8 mouse cellular contexts compared by ENCODE assay signal in the genomic region with DNA sequence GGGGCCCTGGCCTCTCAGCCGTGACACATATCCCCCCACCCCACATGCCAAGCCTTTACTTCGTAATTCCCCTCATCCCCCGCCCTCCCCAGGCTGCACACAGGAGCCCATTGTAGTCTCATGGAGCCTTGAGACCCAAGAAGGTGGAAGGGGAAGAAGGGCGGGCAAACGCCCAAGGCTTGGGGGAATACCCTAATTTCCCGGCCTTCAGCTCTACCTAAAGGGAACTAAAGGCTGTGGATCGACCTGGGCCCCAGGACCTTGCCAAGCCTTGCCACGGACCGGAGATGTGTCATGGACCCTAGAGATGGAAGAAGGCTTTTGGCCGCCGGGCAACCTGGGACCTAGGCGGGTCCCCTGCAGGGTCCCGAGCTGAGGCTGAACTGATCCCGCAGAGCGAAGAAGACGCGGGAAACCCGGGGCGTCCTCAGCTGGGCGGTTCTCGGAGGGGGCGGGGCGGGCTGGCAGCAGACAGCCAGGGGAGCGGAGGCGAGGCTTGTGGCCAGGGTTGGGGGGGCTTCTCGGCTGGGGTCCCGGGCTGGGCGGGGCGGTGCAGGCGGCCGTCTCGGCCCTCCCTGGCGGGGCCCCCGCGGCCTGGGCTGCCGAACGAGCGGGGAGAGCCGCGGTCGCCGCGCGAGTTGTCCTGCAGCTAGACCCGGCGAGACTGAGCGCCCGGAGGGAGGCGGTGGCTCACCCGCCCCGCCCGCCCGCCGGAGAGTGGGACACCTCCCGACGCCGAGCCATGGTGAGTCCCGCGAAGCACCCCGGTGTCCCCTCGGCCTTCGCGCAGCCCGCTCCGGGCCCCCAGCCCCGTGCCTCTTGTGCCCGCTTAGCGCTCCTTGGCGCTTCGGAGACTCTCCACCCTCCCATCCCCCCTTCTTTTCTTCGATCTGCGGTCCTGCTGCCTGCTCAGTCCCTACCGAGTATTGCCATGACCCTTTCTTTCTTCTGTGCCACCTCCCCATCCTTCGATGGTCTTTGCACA. TPM values are rescaled to one million over a fixed set of nuclear protein-coding genes. Genes with fewer than 3 reads are reported as not detected.
DNase-seq lines count a peak whose midpoint lies in the region; ATAC-seq lines count a peak whose summit lies in the region.

A gene (plus strand): TSS at position 473 of the 985 bp plus-strand sequence.

- peak; percentile 40 for ATAC-seq in activated CD4-positive, CD25-positive, alpha-beta regulatory T cell, adult 4 months
- ATAC-seq in hindbrain, embryonic 12.5 days (ENCODE audit: low FRiP score): peak; percentile 92
- ATAC-seq in megakaryocyte, adult 5-6 weeks (ENCODE audit: poor library complexity, severe bottlenecking): peak; percentile 59
- no peak for ATAC-seq in inflammation-experienced regulatory T-cells, adult 6 months

- H3K4me1 ChIP-seq in hindbrain, embryonic 12.5 days: peaks cover 26% of the 10 kb centered on the region

- DNase-seq in cerebellum, adult 9-11 months: peak; percentile 65
- peak in 1 of 2 experiments; percentile 53 for DNase-seq in frontal cortex, adult 2 months (ENCODE audit: extremely low spot score in 1 of 2, low spot score in 1 of 2)
- peak in 1 of 2 experiments; percentile 90 for DNase-seq in left cerebral cortex, postnatal 10 days (ENCODE audit: extremely low spot score in 1 of 2, low spot score in 2 of 2)
- DNase-seq in right cerebral cortex, postnatal 25 days: peak; percentile 74

- WGBS in hindbrain, embryonic 12.5 days: under 1% methylated on average over 63 of the region's 74 CpGs

- peak within 1 kb of the TSS; percentile 79 for H3K4me2 ChIP-seq in hindbrain, embryonic 12.5 days (replicated peaks)

- H3K27me3 ChIP-seq in hindbrain, embryonic 12.5 days: no peaks in the 10 kb centered on the region

- H3K9me3 ChIP-seq in hindbrain, embryonic 12.5 days (replicated peaks): no peaks in the 10 kb centered on the region

- H3K9ac ChIP-seq in hindbrain, embryonic 12.5 days: peak within 1 kb of the TSS; percentile 79

- peak within 1 kb of the TSS; percentile 90 for H3K27ac ChIP-seq in hindbrain, embryonic 12.5 days

- peak within 1 kb of the TSS; percentile 68 for H3K4me3 ChIP-seq in hindbrain, embryonic 12.5 days

- intact Hi-C loops in left cerebral cortex, postnatal 10 days (cut with DNase I): no loop called here

- peaks cover 21% of the 10 kb centered on the region for H3K36me3 ChIP-seq in hindbrain, embryonic 12.5 days

RNA-seq across cellular contexts. Expression of the gene that starts here (rescaled TPM):
- not detected for polyA plus RNA-seq in activated CD4-positive, CD25-positive, alpha-beta regulatory T cell, adult 4 months (2017; shearing (Covaris generic))
- 39.7 and 44.0 TPM in 2 replicates for polyA plus RNA-seq in frontal cortex, adult 2 months (2012; rRNA removed)
- 126 and 133 TPM in 2 replicates for polyA plus RNA-seq in hindbrain, embryonic 12.5 days (2016; fragmentation: Nextera tagmentation; extraction: Ambion mirVana)
- total RNA-seq in left cerebral cortex, postnatal 10 days (2021): 10 to 100 TPM; 32.7 to 37.1 TPM
- total RNA-seq in megakaryocyte, adult 5-6 weeks (2015): 1.7 and 2.6 TPM in 2 replicates
- total RNA-seq in megakaryocyte, adult 5-6 weeks (2017): 2.2 and 5.1 TPM in 2 replicates
- polyA plus RNA-seq in inflammation-experienced regulatory T-cells, adult 6 months (2017; shearing (Covaris generic)): 1 to 10 TPM in 1 of 3 experiments, under 1 TPM in 2; 0.41 to 1.3 (median 0.90) TPM

Comparison
In these comparisons a context has a peak if more than half of its experiments do, and no peak if none do; other contexts are left out.
1. RNA of the gene that starts here (total RNA-seq): 32.7 to 37.1 TPM in left cerebral cortex, postnatal 10 days; 1.7 to 5.1 TPM in megakaryocyte, adult 5-6 weeks; every median in the first group is over 4 times any median in the second.
2. RNA of the gene that starts here (polyA plus RNA-seq): 126 to 133 TPM in hindbrain, embryonic 12.5 days and 39.7 to 44.0 TPM in frontal cortex, adult 2 months; 0.41 to 1.3 TPM in inflammation-experienced regulatory T-cells, adult 6 months and not detected in activated CD4-positive, CD25-positive, alpha-beta regulatory T cell, adult 4 months; every median in the first group is over 10 times any median in the second.
3. Peak in ATAC-seq in activated CD4-positive, CD25-positive, alpha-beta regulatory T cell, adult 4 months; RNA of the gene not detected or under 1 TPM.